Mouse (Mus musculus): Measurements from ENCODE around the gene Rfx1.

DNA sequence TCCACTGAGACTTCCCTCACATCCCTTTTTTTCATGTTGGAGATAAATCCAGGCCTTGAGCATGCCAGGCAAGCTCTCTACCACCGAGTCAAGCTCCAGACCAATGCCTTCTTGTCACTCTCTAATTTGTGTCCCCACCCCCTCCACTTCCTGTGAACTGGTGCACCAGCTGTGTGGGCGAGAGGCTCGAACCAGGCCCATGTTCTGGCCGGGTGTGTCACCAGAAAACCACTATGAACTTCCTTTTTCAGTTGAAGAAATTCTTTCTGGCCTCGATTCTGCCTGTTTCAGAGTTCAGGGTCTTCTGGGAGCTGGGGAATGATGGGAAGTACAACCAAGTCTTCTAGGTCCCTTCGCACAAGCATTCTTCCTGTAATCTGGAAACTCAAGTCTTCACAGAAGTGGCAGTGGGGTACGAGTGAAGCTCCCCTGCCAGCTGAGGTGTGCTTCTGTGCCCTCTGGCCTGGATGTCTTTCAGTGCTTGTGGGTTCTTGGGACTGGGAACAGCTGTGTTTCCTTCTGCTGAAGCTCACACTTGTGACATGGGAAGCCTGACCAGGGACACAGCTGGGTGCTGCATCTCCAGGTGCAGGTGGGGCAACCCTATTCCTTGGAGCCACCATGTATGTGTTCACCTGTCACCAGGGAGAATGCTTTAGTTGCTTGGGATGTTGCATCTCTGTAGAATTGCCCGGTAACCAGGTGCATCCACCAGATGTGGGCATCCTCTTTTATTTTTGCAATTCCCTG, 2.6 kb upstream of the Rfx1 start:
- TF ChIP-seq CTCF (IDR thresholded peaks at IDR 0.05; ENCODE audit: extremely low read depth, insufficient read depth, insufficient read length, insufficient replicate concordance) (no peak), POLR2A (IDR thresholded peaks at IDR 0.05; ENCODE audit: low read depth, low read length) (no peak)
